Mouse (Mus musculus): ENCODE data around the gene Lhfp. TPM values are rescaled to one million over a fixed set of nuclear protein-coding genes. Genes with fewer than 3 reads are reported as not detected.
A peak's percentile ranks its signal among the peaks of the same experiment; 100 is the strongest.

Lhfp gene
- total and polyA plus RNA-seq, 2 experiments = 10.6 to 15.3 TPM

DNA sequence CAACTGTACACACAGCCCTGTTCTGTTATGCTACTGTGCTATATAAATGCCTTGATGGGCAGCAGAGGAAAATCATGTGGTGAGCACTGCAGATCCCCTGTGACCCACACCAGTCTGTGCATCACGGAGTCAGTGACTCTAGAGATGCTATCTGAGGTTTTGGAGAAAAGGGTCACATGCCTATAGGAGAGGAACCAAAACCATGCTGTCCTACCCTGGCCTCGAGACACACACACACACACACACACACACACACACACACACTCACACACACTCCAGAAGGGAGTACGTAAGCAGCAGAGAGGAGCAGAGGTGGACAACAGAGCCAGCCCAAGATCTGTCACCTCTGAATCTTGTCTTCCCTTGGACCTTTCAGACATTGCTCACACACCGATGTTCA lies 195.1 kb downstream of the Lhfp start:
- no peak for TF ChIP-seq POLR2A (IDR thresholded peaks at IDR 0.05; ENCODE audit: extremely low read depth, insufficient read depth, low read length)
- no peak for TF ChIP-seq CTCF (IDR thresholded peaks at IDR 0.05; ENCODE audit: low read depth, low read length)
- WGBS = 85% methylated on average over 4 of the region's 4 CpGs
- no peak overlapping the region for H3K4me3 ChIP-seq (ENCODE audit: insufficient read depth, low read depth, low read length)
- H3K27me3 ChIP-seq (ENCODE audit: control insufficient read depth, insufficient read depth, low read length) = no peaks in the 10 kb centered on the region
- no peak for DNase-seq (ENCODE audit: extremely low read depth, low read depth, low spot score)
- H3K4me1 ChIP-seq (ENCODE audit: control insufficient read depth, insufficient read depth, low read length) = no peaks in the 10 kb centered on the region
- H3K79me2 ChIP-seq (ENCODE audit: control insufficient read depth, insufficient read depth, low read length) = no peaks in the 10 kb centered on the region
- no peak overlapping the region for H3K9ac ChIP-seq (ENCODE audit: low read depth, low read length)
- H3K27ac ChIP-seq (replicated peaks; ENCODE audit: insufficient read depth, low read depth, low read length) = no peak overlapping the region
- no peaks in the 10 kb centered on the region for H3K36me3 ChIP-seq (ENCODE audit: control insufficient read depth, insufficient read depth, low read length)

DNA sequence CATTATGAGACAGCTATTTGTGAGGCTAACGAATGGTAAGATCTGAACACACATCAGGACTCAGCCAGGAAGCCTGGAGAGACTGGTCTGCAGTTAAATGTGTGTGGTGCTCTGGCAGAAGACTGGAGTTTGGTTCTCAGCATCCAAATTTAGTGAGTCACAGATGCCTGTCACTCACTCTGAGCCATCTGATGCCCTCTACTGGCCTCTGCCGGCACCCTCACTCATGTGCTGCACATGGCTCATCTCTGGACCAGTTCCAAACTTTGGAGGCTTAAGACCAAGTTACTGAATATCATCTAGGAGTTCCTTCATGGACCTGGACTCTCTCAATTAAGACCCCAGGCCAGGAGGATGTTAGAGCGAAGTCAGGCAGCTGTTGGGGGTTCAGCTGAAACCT lies 198.8 kb downstream of the Lhfp start:
- no peak overlapping the region for H3K9ac ChIP-seq (ENCODE audit: low read depth, low read length)
- TF ChIP-seq CTCF (IDR thresholded peaks at IDR 0.05; ENCODE audit: low read depth, low read length) (no peak), POLR2A (IDR thresholded peaks at IDR 0.05; ENCODE audit: extremely low read depth, insufficient read depth, low read length) (no peak)
- H3K27ac ChIP-seq (replicated peaks; ENCODE audit: insufficient read depth, low read depth, low read length) = no peak overlapping the region
- H3K36me3 ChIP-seq (ENCODE audit: control insufficient read depth, insufficient read depth, low read length) = no peaks in the 10 kb centered on the region
- no peak for DNase-seq (ENCODE audit: extremely low read depth, low read depth, low spot score)
- no peaks in the 10 kb centered on the region for H3K27me3 ChIP-seq (ENCODE audit: control insufficient read depth, insufficient read depth, low read length)
- H3K4me1 ChIP-seq (ENCODE audit: control insufficient read depth, insufficient read depth, low read length) = no peaks in the 10 kb centered on the region
- H3K79me2 ChIP-seq (ENCODE audit: control insufficient read depth, insufficient read depth, low read length) = no peaks in the 10 kb centered on the region
- no peak overlapping the region for H3K4me3 ChIP-seq (ENCODE audit: insufficient read depth, low read depth, low read length)
- 84% methylated on average over 3 of the region's 3 CpGs for WGBS

DNA sequence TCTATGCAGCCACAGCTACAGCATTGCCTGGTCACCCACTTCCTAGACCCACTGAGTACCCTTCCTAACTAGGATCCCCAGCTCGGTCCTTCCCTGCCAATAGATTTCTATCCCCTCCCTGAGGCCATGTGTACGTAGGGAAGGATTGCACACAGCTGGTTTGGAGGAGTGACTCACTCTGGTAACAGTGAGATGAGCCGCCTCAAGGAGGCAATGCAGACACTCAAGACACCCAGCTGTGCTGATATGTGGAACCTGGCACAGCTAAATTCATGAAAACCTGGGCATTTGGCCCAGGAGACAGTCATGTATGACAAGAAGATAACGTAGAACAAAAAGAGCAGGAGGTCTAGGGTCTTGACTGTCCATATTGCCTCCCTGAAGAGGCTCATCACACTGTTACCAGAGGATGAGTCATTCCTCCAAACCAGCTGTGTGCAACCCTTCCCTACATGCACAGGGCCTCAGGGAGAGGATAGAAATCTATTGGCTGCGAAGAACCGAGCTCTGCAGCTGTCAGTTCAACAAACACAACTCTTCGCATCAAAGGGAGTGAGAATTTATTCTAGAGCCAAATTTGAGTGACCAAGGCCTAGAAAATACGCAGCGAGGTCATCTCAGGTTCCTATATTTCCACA lies 204.4 kb downstream of the Lhfp start:
- no peak for DNase-seq (ENCODE audit: extremely low read depth, low read depth, low spot score)
- WGBS = 77% methylated on average over 9 of the region's 9 CpGs
- Histone ChIP-seq H3K4me1 (ENCODE audit: control insufficient read depth, insufficient read depth, low read length) (no peaks in the 10 kb centered on the region), H3K9ac (ENCODE audit: low read depth, low read length) (no peak overlapping the region), H3K4me3 (ENCODE audit: insufficient read depth, low read depth, low read length) (no peak overlapping the region), H3K79me2 (ENCODE audit: control insufficient read depth, insufficient read depth, low read length) (no peaks in the 10 kb centered on the region), H3K27me3 (ENCODE audit: control insufficient read depth, insufficient read depth, low read length) (no peaks in the 10 kb centered on the region), H3K36me3 (ENCODE audit: control insufficient read depth, insufficient read depth, low read length) (no peaks in the 10 kb centered on the region), H3K27ac (replicated peaks; ENCODE audit: insufficient read depth, low read depth, low read length) (no peak overlapping the region)
- TF ChIP-seq CTCF (IDR thresholded peaks at IDR 0.05; ENCODE audit: low read depth, low read length) = no peak

DNA sequence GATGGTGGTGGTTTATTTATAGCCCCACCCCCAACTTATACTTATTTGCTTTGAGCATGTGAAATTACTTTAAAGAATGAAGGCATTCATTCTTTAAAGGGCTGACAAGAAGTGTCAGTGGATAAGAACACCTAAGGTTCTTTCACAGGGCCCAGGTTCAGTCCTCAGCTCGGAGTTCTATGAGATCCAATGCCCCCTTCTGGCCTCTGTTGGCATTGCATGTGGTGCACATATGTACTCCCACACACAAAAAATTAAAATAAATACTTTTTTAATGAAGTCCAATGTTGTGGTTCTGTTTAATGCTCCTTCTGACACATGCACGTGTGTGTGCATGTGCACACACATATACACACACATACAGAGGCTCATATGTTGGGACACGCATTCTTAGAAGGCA lies 205.8 kb downstream of the Lhfp start:
- H3K4me1 ChIP-seq (ENCODE audit: control insufficient read depth, insufficient read depth, low read length) = no peaks in the 10 kb centered on the region
- H3K36me3 ChIP-seq (ENCODE audit: control insufficient read depth, insufficient read depth, low read length) = no peaks in the 10 kb centered on the region
- no peak for TF ChIP-seq POLR2A (IDR thresholded peaks at IDR 0.05; ENCODE audit: extremely low read depth, insufficient read depth, low read length)
- TF ChIP-seq CTCF (IDR thresholded peaks at IDR 0.05; ENCODE audit: low read depth, low read length) = peak; percentile 53; the same call in 1 of the 2 replicates
- DNase-seq (ENCODE audit: extremely low read depth, low read depth, low spot score) = peak; percentile 20
- H3K27me3 ChIP-seq (ENCODE audit: control insufficient read depth, insufficient read depth, low read length) = no peaks in the 10 kb centered on the region
- H3K4me3 ChIP-seq (ENCODE audit: insufficient read depth, low read depth, low read length) = no peak overlapping the region
- no peak overlapping the region for H3K27ac ChIP-seq (replicated peaks; ENCODE audit: insufficient read depth, low read depth, low read length)
- no peaks in the 10 kb centered on the region for H3K79me2 ChIP-seq (ENCODE audit: control insufficient read depth, insufficient read depth, low read length)
- WGBS = 70% methylated on average over 3 of the region's 3 CpGs
- no peak overlapping the region for H3K9ac ChIP-seq (ENCODE audit: low read depth, low read length)

DNA sequence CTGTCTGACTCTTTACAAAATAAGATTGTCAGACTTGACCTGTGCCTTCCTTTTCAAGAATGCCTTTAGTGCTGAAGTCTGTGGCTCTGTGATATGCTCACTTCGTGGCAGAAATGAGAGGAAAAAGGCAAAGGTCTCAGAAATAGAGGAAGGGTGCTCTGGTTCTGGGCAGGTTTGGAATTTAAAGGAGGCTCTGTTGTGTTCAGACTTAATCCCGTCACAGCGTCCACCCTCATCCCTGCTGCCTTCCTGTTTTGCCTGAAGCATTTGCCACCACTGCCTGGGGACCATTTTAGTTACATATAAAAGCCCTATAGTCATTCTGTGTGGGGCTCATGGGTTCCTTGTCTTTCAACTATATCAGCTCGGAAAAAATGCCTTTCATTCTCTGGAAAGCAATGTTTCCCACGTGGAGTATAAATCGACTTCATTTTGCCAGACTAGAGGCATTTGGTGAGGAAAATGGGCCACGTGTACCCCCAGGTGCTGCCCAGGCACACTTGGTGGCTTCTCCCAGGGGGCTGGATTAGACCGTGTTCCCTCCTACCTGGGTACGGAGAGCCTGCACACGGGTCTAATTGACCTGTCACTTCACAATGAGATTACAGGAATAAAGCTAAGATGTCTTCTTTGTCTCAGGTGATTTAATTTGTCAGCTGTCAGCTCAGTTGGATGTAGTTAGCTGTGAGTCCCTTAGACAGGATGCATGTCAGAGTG lies 207.0 kb downstream of the Lhfp start:
- H3K36me3 ChIP-seq (ENCODE audit: control insufficient read depth, insufficient read depth, low read length) = no peaks in the 10 kb centered on the region
- no peak for DNase-seq (ENCODE audit: extremely low read depth, low read depth, low spot score)
- no peaks in the 10 kb centered on the region for H3K27me3 ChIP-seq (ENCODE audit: control insufficient read depth, insufficient read depth, low read length)
- H3K9ac ChIP-seq (ENCODE audit: low read depth, low read length) = no peak overlapping the region
- no peaks in the 10 kb centered on the region; the same call in 1 of the 2 replicates for H3K4me1 ChIP-seq (ENCODE audit: control insufficient read depth, insufficient read depth, low read length)
- H3K27ac ChIP-seq (replicated peaks; ENCODE audit: insufficient read depth, low read depth, low read length) = no peak overlapping the region
- no peaks in the 10 kb centered on the region for H3K79me2 ChIP-seq (ENCODE audit: control insufficient read depth, insufficient read depth, low read length)
- WGBS = 63% methylated on average over 10 of the region's 10 CpGs
- no peak overlapping the region for H3K4me3 ChIP-seq (ENCODE audit: insufficient read depth, low read depth, low read length)
- no peak for TF ChIP-seq POLR2A (IDR thresholded peaks at IDR 0.05; ENCODE audit: extremely low read depth, insufficient read depth, low read length)
- TF ChIP-seq CTCF (IDR thresholded peaks at IDR 0.05; ENCODE audit: low read depth, low read length) = no peak

DNA sequence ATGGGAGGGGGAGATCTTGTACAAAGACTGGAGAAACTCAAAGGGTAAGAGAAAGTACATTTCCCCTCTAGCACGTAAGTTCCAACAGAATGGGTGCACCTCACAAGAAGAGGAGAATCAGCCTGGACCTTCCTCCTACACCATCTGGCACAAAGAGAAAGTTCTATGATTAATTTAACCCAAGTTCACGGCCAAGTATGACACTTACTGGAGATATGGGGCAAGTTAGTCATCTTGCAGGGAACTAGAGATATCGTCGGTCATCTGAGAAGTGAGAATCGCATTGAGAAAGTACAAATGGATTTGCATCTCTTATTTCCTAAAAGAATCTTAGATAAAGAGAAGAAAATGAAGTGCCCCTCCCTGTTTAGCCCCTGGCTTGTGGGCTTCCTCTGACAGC lies 211.2 kb downstream of the Lhfp start:
- no peak for TF ChIP-seq CTCF (IDR thresholded peaks at IDR 0.05; ENCODE audit: low read depth, low read length)
- H3K4me1 ChIP-seq (ENCODE audit: control insufficient read depth, insufficient read depth, low read length) = no peaks in the 10 kb centered on the region; the same call in 1 of the 2 replicates
- H3K27me3 ChIP-seq (ENCODE audit: control insufficient read depth, insufficient read depth, low read length) = no peaks in the 10 kb centered on the region
- no peak overlapping the region for H3K9ac ChIP-seq (ENCODE audit: low read depth, low read length)
- 82% methylated on average over 5 of the region's 5 CpGs for WGBS
- no peak overlapping the region for H3K4me3 ChIP-seq (ENCODE audit: insufficient read depth, low read depth, low read length)
- H3K79me2 ChIP-seq (ENCODE audit: control insufficient read depth, insufficient read depth, low read length) = no peaks in the 10 kb centered on the region
- H3K27ac ChIP-seq (replicated peaks; ENCODE audit: insufficient read depth, low read depth, low read length) = no peak overlapping the region
- no peaks in the 10 kb centered on the region for H3K36me3 ChIP-seq (ENCODE audit: control insufficient read depth, insufficient read depth, low read length)
- DNase-seq (ENCODE audit: extremely low read depth, low read depth, low spot score) = no peak
